Mouse (Mus musculus) heart, adult 18-20 months (tissue): ENCODE measurements around the gene Hip1. TPM values are rescaled to one million over a fixed set of nuclear protein-coding genes. Genes with fewer than 3 reads are reported as not detected.
"Not testable (repeated sequence)": the region's sequence is repeated elsewhere in the genome, so short reads cannot be mapped to it uniquely, and the experiment has no call there.

Source experiments
- DNase-seq, 2 experiments: peaks; one replicate each; pipeline ENCODE4 v3.0.0; 2021 to 2022; ENCODE audit warnings: mixed read lengths in 1 of 2
- total RNA-seq, 2 experiments: library from RNA; stranded (reverse); gene quantifications; 2 replicates each; pipeline ENCODE4 v1.2.3; 2021

The Hip1 gene
- total RNA-seq, 2 experiments from 2014 or later: 19.9 to 24.4 TPM

DNA sequence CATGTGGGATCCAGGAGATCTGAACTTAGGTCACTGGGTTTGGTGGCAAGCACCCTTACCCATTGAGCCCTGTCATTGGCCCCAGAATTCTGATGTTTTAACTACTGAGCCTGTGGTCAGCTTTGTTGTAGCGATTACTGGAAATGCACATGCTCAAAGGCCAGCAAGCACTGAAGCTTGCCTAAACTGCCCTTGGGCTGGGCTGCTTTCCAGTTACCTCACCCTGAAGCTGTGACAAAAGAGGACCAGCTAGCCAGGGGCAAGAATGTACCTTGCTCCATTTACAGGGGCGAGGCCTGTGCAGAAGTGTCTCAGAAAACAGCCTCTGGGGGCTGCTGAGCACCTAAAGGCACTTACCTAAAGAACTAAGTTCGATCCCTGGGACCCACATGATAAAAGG lies 51.8 kb downstream of the Hip1 start:
- DNase-seq: peak in 1 of 2 experiments; percentile 48

DNA sequence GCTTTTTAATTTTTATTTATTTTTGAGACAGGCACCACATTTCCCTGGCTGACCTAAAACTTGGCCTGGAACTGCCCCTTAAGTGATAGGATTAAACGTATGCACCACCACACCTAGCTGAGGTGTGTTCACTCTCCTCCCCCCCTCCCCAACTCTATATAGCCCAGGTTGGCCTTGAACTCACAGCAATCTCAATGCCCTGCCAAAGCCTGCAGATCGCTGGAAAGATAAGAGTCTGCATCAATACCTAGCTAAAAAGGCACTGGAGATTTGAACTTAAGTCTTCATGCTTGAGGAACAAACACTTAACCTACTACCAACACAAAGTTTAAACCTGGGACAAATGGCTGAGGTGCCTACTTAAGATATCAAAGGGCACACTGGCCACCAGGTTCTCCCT lies 52.8 kb downstream of the Hip1 start:
- DNase-seq: no peak

- no peak for DNase-seq
Observed at GRCm38 (mm10) chr5:135489695-135490294, 55.1 kb downstream of the Hip1 start.

- peak; percentile 82 to 90 for DNase-seq
Observed at GRCm38 (mm10) chr5:135488881-135489694, 55.8 kb downstream of the Hip1 start.

GRCm38 (mm10) chr5:135488222-135488880 lies 56.6 kb downstream of the Hip1 start:
- no peak for DNase-seq

DNA sequence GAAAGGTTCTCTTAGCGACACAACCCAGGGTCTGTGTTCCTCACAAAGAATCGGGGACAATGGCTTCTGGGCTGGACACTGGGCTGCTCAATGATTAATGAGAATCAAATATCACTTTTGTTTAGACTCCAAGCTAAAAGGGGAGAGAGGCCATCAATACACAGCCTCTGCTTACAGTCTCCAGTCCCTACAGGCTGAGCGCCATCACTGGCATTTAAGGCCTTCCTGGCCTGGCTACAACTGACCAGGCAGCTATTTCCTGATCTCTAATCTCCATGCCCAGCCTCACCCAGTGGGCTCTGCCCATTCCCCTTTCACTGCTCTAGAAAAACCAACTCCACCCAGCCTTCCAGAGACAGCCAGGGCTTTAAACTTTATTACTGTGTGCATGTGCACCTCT lies 59.6 kb downstream of the Hip1 start:
- no peak for DNase-seq

- DNase-seq: not testable (repeated sequence)
Observed at GRCm38 (mm10) chr5:135483865-135484264, 61.1 kb downstream of the Hip1 start.

GRCm38 (mm10) chr5:135478877-135479600 lies 65.9 kb downstream of the Hip1 start:
- peak in 1 of 2 experiments; percentile 63 for DNase-seq

DNA sequence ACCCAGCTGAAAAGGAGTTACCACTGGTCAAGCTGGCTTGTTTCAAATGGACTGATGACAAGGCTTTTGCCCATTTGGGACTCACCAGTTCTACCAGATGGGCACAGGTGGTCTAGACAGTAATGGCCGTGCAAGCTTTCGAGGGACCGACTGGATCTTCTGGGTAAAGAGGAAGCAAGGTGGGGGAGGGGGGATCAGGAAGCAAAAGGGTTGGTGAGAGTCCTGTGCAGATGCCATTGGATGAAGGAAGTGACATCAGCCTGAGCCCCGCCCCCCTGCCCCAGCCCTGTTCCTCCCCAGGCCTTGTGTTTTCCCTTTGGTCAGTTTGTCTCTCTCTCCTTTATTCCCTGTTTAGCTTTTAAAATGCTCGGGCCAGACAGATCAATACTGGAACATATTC lies 68.7 kb downstream of the Hip1 start:
- no peak for DNase-seq

GRCm38 (mm10) chr5:135472405-135472804 lies 72.5 kb downstream of the Hip1 start:
- peak in 1 of 2 experiments; percentile 69 for DNase-seq

GRCm38 (mm10) chr5:135471747-135472146 lies 73.2 kb downstream of the Hip1 start:
- DNase-seq: no peak

- no peak for DNase-seq
Observed at GRCm38 (mm10) chr5:135468280-135468679, 76.6 kb downstream of the Hip1 start.

DNA sequence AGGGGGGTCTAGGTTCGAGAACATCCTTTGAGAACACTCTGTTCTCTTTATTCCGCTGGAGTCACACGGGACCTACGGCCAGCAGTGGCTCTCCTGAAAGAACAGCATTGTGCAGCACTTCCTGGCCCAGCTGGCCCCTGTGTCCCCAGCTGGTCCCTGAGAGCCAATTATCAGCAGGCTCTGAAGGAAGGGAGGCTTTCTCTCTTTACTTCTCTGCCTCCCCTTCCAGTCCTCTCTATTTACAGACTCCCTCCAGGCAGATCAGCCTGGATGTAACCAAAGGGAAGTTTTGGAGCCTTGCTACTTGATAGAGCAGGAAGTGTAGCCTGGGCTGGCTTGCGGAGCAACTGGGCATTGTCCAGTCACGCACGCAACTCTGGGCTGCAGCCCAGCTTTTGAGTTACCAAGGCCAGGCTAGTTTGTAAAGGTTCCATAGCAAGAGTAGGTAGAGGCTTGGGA lies 79.1 kb downstream of the Hip1 start:
- DNase-seq: peak; percentile 59 to 82

- no peak for DNase-seq
Observed at GRCm38 (mm10) chr5:135463380-135463779, 81.5 kb downstream of the Hip1 start.

DNA sequence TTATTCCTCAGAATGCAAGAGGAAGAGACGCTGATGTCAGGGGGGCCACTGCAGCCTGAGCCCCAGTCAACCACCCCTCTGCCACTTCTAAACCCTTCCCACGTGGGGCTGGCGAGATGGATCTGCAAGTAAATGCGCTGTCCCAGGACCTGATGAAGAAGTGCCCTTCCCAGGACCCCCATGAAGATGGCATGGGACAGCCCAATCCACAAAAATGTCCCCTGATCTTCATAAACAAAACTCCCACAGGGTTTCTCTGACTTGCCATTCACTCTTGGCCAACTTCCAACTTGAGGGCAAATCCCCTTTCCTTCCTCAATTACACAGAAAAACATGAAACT lies 84.1 kb downstream of the Hip1 start:
- DNase-seq: no peak

- DNase-seq: peak; percentile 36 to 75
Observed at GRCm38 (mm10) chr5:135460152-135460832, 84.6 kb downstream of the Hip1 start.

- DNase-seq: peak in 1 of 2 experiments; percentile 47
Observed at GRCm38 (mm10) chr5:135459486-135459885, 85.4 kb downstream of the Hip1 start.

- no peak for DNase-seq
Observed at GRCm38 (mm10) chr5:135457961-135458360, 87.0 kb downstream of the Hip1 start.

GRCm38 (mm10) chr5:135456515-135456914 lies 88.4 kb downstream of the Hip1 start:
- DNase-seq: no peak

- DNase-seq: no peak
Observed at GRCm38 (mm10) chr5:135454256-135454655, 90.7 kb downstream of the Hip1 start.

- DNase-seq: not testable (repeated sequence)
Observed at GRCm38 (mm10) chr5:135451559-135451958, 93.4 kb downstream of the Hip1 start.

DNA sequence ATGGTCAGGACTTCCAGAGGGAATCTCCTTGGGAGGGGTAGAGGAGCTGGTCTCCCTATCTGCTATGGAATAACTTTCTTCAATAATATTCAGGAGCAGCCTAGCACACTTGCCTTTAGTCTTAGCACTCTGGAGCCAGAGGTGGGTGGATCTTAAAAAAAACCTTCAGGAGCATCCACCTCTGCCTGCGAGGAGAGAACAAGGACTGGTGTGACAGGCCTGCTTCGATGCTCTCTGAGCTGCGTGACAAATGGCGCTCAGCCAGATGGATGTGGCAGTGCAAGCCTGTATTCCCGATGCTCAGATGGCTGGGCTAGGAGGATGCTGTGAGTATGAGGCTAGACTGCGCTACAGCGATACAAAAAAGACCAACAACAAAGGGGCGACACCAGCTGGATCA lies 93.8 kb downstream of the Hip1 start:
- no peak for DNase-seq
